Mouse (Mus musculus) liver, adult (tissue): Measurements from ENCODE around the gene Map6.

Experiments used
- GATA4 ChIP-seq: IDR thresholded peaks from 2 replicates; pipeline ENCODE4 v1.6.1; 2014; ENCODE audit warnings: mild to moderate bottlenecking, low read length; ENCODE audit not compliant: insufficient replicate concordance

Map6 gene

GRCm38 (mm10) chr7:99322691-99323320, 55.6 kb downstream of the Map6 start:
- TF ChIP-seq GATA4, result no peak

- no peak for TF ChIP-seq GATA4
These were observed 56.1 kb downstream of the Map6 start for GRCm38 (mm10) chr7:99323321-99323700.

- no peak for TF ChIP-seq GATA4
These were observed 57.6 kb downstream of the Map6 start for GRCm38 (mm10) chr7:99324810-99325209.

GRCm38 (mm10) chr7:99326128-99326527, 58.9 kb downstream of the Map6 start:
- no peak for TF ChIP-seq GATA4

GRCm38 (mm10) chr7:99328847-99329246, 61.6 kb downstream of the Map6 start:
- no peak for TF ChIP-seq GATA4

- no peak for TF ChIP-seq GATA4
These were observed 62.8 kb downstream of the Map6 start for GRCm38 (mm10) chr7:99330012-99330411.

- TF ChIP-seq GATA4, result no peak
These were observed 65.7 kb downstream of the Map6 start for GRCm38 (mm10) chr7:99332774-99333480.

- no peak for TF ChIP-seq GATA4
These were observed 73.5 kb downstream of the Map6 start for GRCm38 (mm10) chr7:99340736-99341135.

- TF ChIP-seq GATA4, result no peak
These were observed 76.3 kb downstream of the Map6 start for GRCm38 (mm10) chr7:99343577-99343976.

GRCm38 (mm10) chr7:99347268-99347667, 80.0 kb downstream of the Map6 start:
- no peak for TF ChIP-seq GATA4

- TF ChIP-seq GATA4, result no peak
These were observed 81.6 kb downstream of the Map6 start for GRCm38 (mm10) chr7:99348883-99349282.

GRCm38 (mm10) chr7:99349782-99350720, 82.8 kb downstream of the Map6 start:
- no peak for TF ChIP-seq GATA4

GRCm38 (mm10) chr7:99351104-99351801, 84.0 kb downstream of the Map6 start:
- TF ChIP-seq GATA4, result no peak

GRCm38 (mm10) chr7:99351802-99352517, 84.7 kb downstream of the Map6 start:
- no peak for TF ChIP-seq GATA4

- TF ChIP-seq GATA4, result no peak
These were observed 85.5 kb downstream of the Map6 start, which contains the start of gene Serpinh1 for GRCm38 (mm10) chr7:99352526-99353400. Gene Serpinh1 (minus strand): TSS chr7:99353239.
